Mouse (Mus musculus): ENCODE data around the gene Pla2g12b.

Gene Pla2g12b

GRCm38 (mm10) chr10:59466626-59467025 lies 63.2 kb downstream of the Pla2g12b start:
- in situ Hi-C loops (cut with MseI, MboI), result no loop called here

DNA sequence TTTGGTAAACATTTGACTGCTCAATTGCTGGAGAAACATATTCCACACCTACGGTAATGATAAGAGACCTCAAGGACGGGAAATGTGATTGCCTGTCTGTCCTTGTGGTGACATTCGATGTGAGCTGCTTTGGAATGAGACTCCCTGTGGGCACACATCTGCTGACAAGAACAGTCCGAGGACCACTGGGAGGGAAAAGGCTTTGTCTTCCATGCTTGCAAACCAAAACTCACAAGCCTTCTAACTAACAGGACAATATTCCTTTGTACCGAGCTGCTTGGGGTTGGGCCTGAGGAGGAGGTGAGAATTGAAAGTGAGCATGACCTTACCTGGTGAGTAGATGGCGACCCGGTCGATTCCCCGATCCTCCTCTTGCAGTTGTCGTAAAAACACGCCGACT lies 63.8 kb downstream of the Pla2g12b start:
- in situ Hi-C loops (cut with MseI, MboI), result no loop called here

DNA sequence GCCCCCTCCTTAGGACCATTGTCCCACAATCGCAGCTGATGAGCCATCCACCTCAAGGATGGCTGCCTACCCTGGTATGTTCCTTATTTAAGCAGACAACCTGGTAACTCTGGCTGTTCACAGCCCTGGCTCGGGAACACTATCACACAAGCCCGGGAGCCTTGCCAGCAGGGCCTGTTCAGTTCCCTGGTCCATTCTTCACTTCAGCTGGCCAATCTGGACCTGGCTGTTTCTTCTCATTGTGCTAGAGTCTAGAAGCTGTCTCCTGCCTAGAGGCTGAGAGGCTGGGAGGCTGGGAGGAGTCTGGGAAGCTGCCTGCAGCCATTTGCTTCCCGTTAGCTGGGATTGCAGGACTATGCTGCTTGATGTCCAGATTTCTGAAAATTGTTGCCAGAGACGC lies 67.0 kb downstream of the Pla2g12b start:
- in situ Hi-C loops (cut with MseI, MboI), result no loop called here

All from mouse trophoblast stem cell (cell line).